Mouse (Mus musculus) MEL (cell line): ENCODE measurements around the gene Cltb. TPM values are rescaled to one million over a fixed set of nuclear protein-coding genes. Genes with fewer than 3 reads are reported as not detected.

Source experiments
- DNase-seq: peaks from one replicate; pipeline ENCODE4 v3.0.0; 2011; ENCODE audit warnings: low read depth, low spot score
- H3K27ac ChIP-seq: 2 replicates; pipeline ENCODE4 v1.5.1; 2012; ENCODE audit warnings: low read depth, mild to moderate bottlenecking, control low read depth, low read length, moderate library complexity; ENCODE audit not compliant: control insufficient read depth
- H3K27me3 ChIP-seq, 2 experiments: fragments of 150-350 bp in 1 of 2; sonication (generic) in 1 of 2; 2 replicates each; pipeline ENCODE4 v1.6.1; 2012; ENCODE audit warnings: low read length in 2 of 2, mild to moderate bottlenecking in 2 of 2, improper control_type of control experiment in 1 of 2, moderate library complexity in 1 of 2; ENCODE audit not compliant: insufficient read depth in 2 of 2, control insufficient read depth in 1 of 2
- H3K36me3 ChIP-seq, 2 experiments: 2 replicates each; pipeline ENCODE4 v1.6.1; 2012 to 2014; ENCODE audit warnings: low read length in 2 of 2, improper control_type of control experiment in 1 of 2, inconsistent platforms in 1 of 2, mild to moderate bottlenecking in 1 of 2; ENCODE audit not compliant: insufficient read depth in 2 of 2, control insufficient read depth in 1 of 2
- H3K4me1 ChIP-seq, 2 experiments: fragments of 150-350 bp in 1 of 2; sonication (generic) in 1 of 2; 2 replicates each; pipeline ENCODE4 v1.6.1; 2012; ENCODE audit warnings: low read length in 2 of 2, improper control_type of control experiment in 1 of 2, mild to moderate bottlenecking in 1 of 2; ENCODE audit not compliant: insufficient read depth in 2 of 2, control insufficient read depth in 1 of 2
- H3K4me3 ChIP-seq, 2 experiments: fragments of 150-350 bp in 1 of 2; sonication (generic) in 1 of 2; 2 replicates each; pipeline ENCODE4 v1.5.1; 2012; ENCODE audit warnings: low read depth in 2 of 2, low read length in 2 of 2, mild to moderate bottlenecking in 2 of 2, moderate library complexity in 2 of 2, control low read depth in 1 of 2, improper control_type of control experiment in 1 of 2; ENCODE audit not compliant: control insufficient read depth in 1 of 2, insufficient read depth in 1 of 2
- H3K79me2 ChIP-seq: 2 replicates; pipeline ENCODE4 v1.6.1; 2012; ENCODE audit warnings: mild to moderate bottlenecking, low read length, moderate library complexity; ENCODE audit not compliant: control insufficient read depth, poor library complexity, insufficient read depth
- H3K9ac ChIP-seq: 2 replicates; pipeline ENCODE4 v1.6.1; 2012; ENCODE audit warnings: low read depth, mild to moderate bottlenecking, control low read depth, low read length, moderate library complexity; ENCODE audit not compliant: control insufficient read depth, poor library complexity, severe bottlenecking
- H3K9me3 ChIP-seq: fragments of 150-350 bp; sonication (generic); replicated peaks from 2 replicates; pipeline ENCODE4 v1.6.1; 2012; ENCODE audit warnings: mild to moderate bottlenecking, low read length, improper control_type of control experiment, moderate library complexity; ENCODE audit not compliant: insufficient read depth
- BHLHE40 ChIP-seq: IDR thresholded peaks from 2 replicates; pipeline ENCODE4 v1.6.1; 2012; ENCODE audit warnings: low read depth, mild to moderate bottlenecking, inconsistent platforms, low read length, improper control_type of control experiment, borderline replicate concordance
- CHD1 ChIP-seq: IDR thresholded peaks from 2 replicates; pipeline ENCODE4 v1.6.1; 2012; ENCODE audit warnings: low read depth, mild to moderate bottlenecking, inconsistent platforms, low read length, improper control_type of control experiment
- CHD2 ChIP-seq: IDR thresholded peaks from 2 replicates; pipeline ENCODE4 v1.6.1; 2011; ENCODE audit warnings: low read length, improper control_type of control experiment
- CTCF ChIP-seq, 3 experiments: IDR thresholded peaks in 2 of 3; conservative IDR thresholded peaks in 1 of 3; 2 replicates each; pipeline ENCODE4 v1.5.1; 2011 to 2012; ENCODE audit warnings: low read length in 3 of 3, low read depth in 2 of 3, mild to moderate bottlenecking in 2 of 3, improper control_type of control experiment in 1 of 3, inconsistent platforms in 1 of 3, mixed read lengths in 1 of 3, moderate library complexity in 1 of 3; ENCODE audit not compliant: control insufficient read depth in 1 of 3, insufficient read depth in 1 of 3, poor library complexity in 1 of 3, severe bottlenecking in 1 of 3
- E2F4 ChIP-seq: IDR thresholded peaks from 2 replicates; pipeline ENCODE4 v1.6.1; 2011; ENCODE audit warnings: low read depth, low read length, improper control_type of control experiment, borderline replicate concordance
- ELF1 ChIP-seq: IDR thresholded peaks from 2 replicates; pipeline ENCODE4 v1.6.1; 2014; ENCODE audit warnings: low read depth, mild to moderate bottlenecking, inconsistent platforms, low read length, improper control_type of control experiment, moderate library complexity
- GATA1 ChIP-seq: IDR thresholded peaks from 2 replicates; pipeline ENCODE4 v1.6.1; 2011; ENCODE audit warnings: low read depth, low read length, improper control_type of control experiment
- HCFC1 ChIP-seq: IDR thresholded peaks from 2 replicates; pipeline ENCODE4 v1.6.1; 2012; ENCODE audit warnings: low read depth, mild to moderate bottlenecking, inconsistent platforms, low read length, improper control_type of control experiment, moderate library complexity
- JUND ChIP-seq: IDR thresholded peaks from 2 replicates; pipeline ENCODE4 v1.6.1; 2011; ENCODE audit warnings: low read depth, mild to moderate bottlenecking, improper control_type of control experiment, low read length
- KAT2A ChIP-seq: conservative IDR thresholded peaks from 2 replicates; pipeline ENCODE4 v1.6.1; 2012; ENCODE audit warnings: low read depth, low read length, improper control_type of control experiment, inconsistent platforms
- MAFK ChIP-seq: IDR thresholded peaks from 2 replicates; pipeline ENCODE4 v1.6.1; 2011; ENCODE audit warnings: low read depth, mild to moderate bottlenecking, low read length, improper control_type of control experiment, borderline replicate concordance
- NELFE ChIP-seq: IDR thresholded peaks from 2 replicates; pipeline ENCODE4 v1.6.1; 2011; ENCODE audit warnings: low read depth, low read length, improper control_type of control experiment
- POLR2A ChIP-seq, 2 experiments: IDR thresholded peaks; 2 replicates each; pipeline ENCODE4 v1.6.1; 2011 to 2012; ENCODE audit warnings: low read length in 2 of 2, mild to moderate bottlenecking in 2 of 2, control low read depth in 1 of 2, improper control_type of control experiment in 1 of 2, low read depth in 1 of 2, moderate library complexity in 1 of 2; ENCODE audit not compliant: control insufficient read depth in 1 of 2, insufficient read depth in 1 of 2, poor library complexity in 1 of 2
- POLR2AphosphoS2 ChIP-seq: IDR thresholded peaks from 2 replicates; pipeline ENCODE4 v1.6.1; 2011; ENCODE audit warnings: low read length, improper control_type of control experiment
- POLR2AphosphoS5 ChIP-seq: IDR thresholded peaks from 2 replicates; pipeline ENCODE4 v1.6.1; 2012; ENCODE audit warnings: low read depth, borderline replicate concordance, mild to moderate bottlenecking, inconsistent platforms, low read length, moderate library complexity, mixed read lengths
- RAD21 ChIP-seq: IDR thresholded peaks from 2 replicates; pipeline ENCODE4 v1.6.1; 2011; ENCODE audit warnings: mild to moderate bottlenecking, low read depth, low read length, improper control_type of control experiment
- RCOR1 ChIP-seq: IDR thresholded peaks from 2 replicates; pipeline ENCODE4 v1.6.1; 2012; ENCODE audit warnings: low read depth, mild to moderate bottlenecking, inconsistent platforms, low read length, improper control_type of control experiment
- SMC3 ChIP-seq: IDR thresholded peaks from 2 replicates; pipeline ENCODE4 v1.6.1; 2011; ENCODE audit warnings: low read depth, low read length, improper control_type of control experiment
- TAL1 ChIP-seq: IDR thresholded peaks from 2 replicates; pipeline ENCODE4 v1.6.1; 2012; ENCODE audit warnings: mild to moderate bottlenecking, inconsistent platforms, low read length, moderate library complexity, mixed read lengths
- TBP ChIP-seq: IDR thresholded peaks from 2 replicates; pipeline ENCODE4 v1.8.0; 2011; ENCODE audit warnings: low read depth, low read length, improper control_type of control experiment
- USF1 ChIP-seq: IDR thresholded peaks from 2 replicates; pipeline ENCODE4 v1.6.1; 2014; ENCODE audit warnings: low read depth, mild to moderate bottlenecking, inconsistent platforms, low read length, improper control_type of control experiment, moderate library complexity
- ZC3H11A ChIP-seq: IDR thresholded peaks from 2 replicates; pipeline ENCODE4 v1.6.1; 2012; ENCODE audit warnings: low read depth, mild to moderate bottlenecking, inconsistent platforms, low read length, improper control_type of control experiment
- ZNF384 ChIP-seq: IDR thresholded peaks from 2 replicates; pipeline ENCODE4 v1.6.1; 2012; ENCODE audit warnings: low read depth, mild to moderate bottlenecking, inconsistent platforms, low read length, improper control_type of control experiment
- polyA plus RNA-seq, 2 experiments: library from polyadenylated mRNA; stranded (reverse) in 1 of 2; unstranded in 1 of 2; fragments of >175 nt in 1 of 2; fragments of >200 nt in 1 of 2; gene quantifications; 2 replicates each; pipeline versions ENCODE4 v1.2.1 to v1.2.4; 2012; ENCODE audit warnings: low replicate concordance in 2 of 2, low read depth in 1 of 2; ENCODE audit not compliant: insufficient read length in 2 of 2, insufficient read depth in 1 of 2, missing spikeins in 1 of 2
- total RNA-seq: library from RNA; depleted of rRNA; stranded (reverse); fragments of 300-350 nt; gene quantifications from 2 replicates; pipeline ENCODE4 v1.2.3, GENCODE M21; 2012

Gene Cltb
- total and polyA plus RNA-seq, 3 experiments, result 23.5 to 59.9 TPM; not detected in 1

- Histone ChIP-seq H3K4me3 (no peak overlapping the region), H3K79me2 (peaks cover 23% of the 10 kb centered on the region), H3K9me3 (no peaks in the 10 kb centered on the region), H3K4me1 (peaks cover 2 to 11% of the 10 kb centered on the region in 2 experiments; a peak in 3 of 4 replicates), H3K27me3 (no peaks in the 10 kb centered on the region), H3K27ac (no peak overlapping the region), H3K9ac (no peak overlapping the region), H3K36me3 (peaks cover 9 to 11% of the 10 kb centered on the region in 2 experiments)
- no peak for DNase-seq
- TF ChIP-seq USF1 (no peak), ZNF384 (no peak), HCFC1 (no peak), TBP (no peak), CHD1 (no peak), NELFE (no peak), E2F4 (no peak), BHLHE40 (no peak), ELF1 (no peak), TAL1 (no peak), SMC3 (no peak), CTCF (IDR thresholded peaks at IDR 0.05 in 2 of 3, conservative IDR thresholded peaks at IDR 0.05 in 1 of 3; ENCODE audit: control insufficient read depth in 1 of 3, insufficient read depth in 1 of 3, low read depth in 2 of 3, low read length in 3 of 3, poor library complexity in 1 of 3, severe bottlenecking in 1 of 3) (no peak), POLR2A (IDR thresholded peaks at IDR 0.05; ENCODE audit: control insufficient read depth in 1 of 2, insufficient read depth in 1 of 2, low read depth in 1 of 2, low read length in 2 of 2, poor library complexity in 1 of 2) (no peak), POLR2AphosphoS5 (no peak), POLR2AphosphoS2 (no peak), JUND (no peak), GATA1 (no peak), RAD21 (no peak)
Measured at GRCm38 (mm10) chr13:54585831-54586230, 25.3 kb downstream of the Cltb start.

- H3K27ac ChIP-seq, result no peak overlapping the region
- DNase-seq, result no peak
- peaks cover 2 to 11% of the 10 kb centered on the region in 2 experiments; a peak in 3 of 4 replicates for H3K36me3 ChIP-seq
- H3K79me2 ChIP-seq, result 0 out of 2 replicates have a peak, but pooled peaks cover 2% of the 10 kb centered on the region
- TF ChIP-seq POLR2AphosphoS2 (no peak), KAT2A (no peak), CTCF (IDR thresholded peaks at IDR 0.05 in 2 of 3, conservative IDR thresholded peaks at IDR 0.05 in 1 of 3; ENCODE audit: control insufficient read depth in 1 of 3, insufficient read depth in 1 of 3, low read depth in 2 of 3, low read length in 3 of 3, poor library complexity in 1 of 3, severe bottlenecking in 1 of 3) (no peak), CHD2 (no peak), ZC3H11A (no peak), TAL1 (no peak), RCOR1 (no peak), USF1 (no peak), MAFK (no peak)
- H3K4me3 ChIP-seq, result no peak overlapping the region
- H3K4me1 ChIP-seq, result peaks cover 0 to 5% of the 10 kb centered on the region in 2 experiments; a peak in 2 of 4 replicates
- no peaks in the 10 kb centered on the region for H3K9me3 ChIP-seq
- H3K9ac ChIP-seq, result no peak overlapping the region
- no peaks in the 10 kb centered on the region for H3K27me3 ChIP-seq
Measured at GRCm38 (mm10) chr13:54582860-54583259, 28.3 kb downstream of the Cltb start.
